Mouse (Mus musculus) embryonic fibroblast, embryonic 13.5 days (primary cell): ENCODE measurements around the gene Polr2a. TPM values are rescaled to one million over a fixed set of nuclear protein-coding genes. Genes with fewer than 3 reads are reported as not detected.

Experiments
- H3K27ac ChIP-seq: 2 replicates; pipeline ENCODE4 v1.5.1; 2012; ENCODE audit warnings: low read length, control low read depth, inconsistent platforms; ENCODE audit not compliant: insufficient read depth
- H3K4me1 ChIP-seq: 2 replicates; pipeline ENCODE4 v1.6.1; 2011; ENCODE audit warnings: low read length; ENCODE audit not compliant: control insufficient read depth, insufficient read depth
- H3K4me3 ChIP-seq: 2 replicates; pipeline ENCODE4 v1.5.1; 2011; ENCODE audit warnings: mild to moderate bottlenecking, control low read depth, low read length; ENCODE audit not compliant: insufficient read depth
- CTCF ChIP-seq: IDR thresholded peaks from 2 replicates; pipeline ENCODE4 v1.5.1; 2011; ENCODE audit warnings: mild to moderate bottlenecking, control low read depth, low read length, moderate library complexity, borderline replicate concordance; ENCODE audit not compliant: insufficient read depth
- POLR2A ChIP-seq: IDR thresholded peaks from 2 replicates; pipeline ENCODE4 v1.6.1; 2011; ENCODE audit warnings: low read depth, mild to moderate bottlenecking, control low read depth, low read length, moderate library complexity
- polyA plus RNA-seq: library from polyadenylated mRNA; stranded (reverse); fragments of >200 nt; gene quantifications from 2 replicates; pipeline ENCODE4 v1.2.4, GENCODE M21; 2011; ENCODE audit warnings: low read depth; ENCODE audit not compliant: missing spikeins, insufficient read length

Gene Polr2a
- polyA plus RNA-seq, 1 experiment, result 90.9 TPM

DNA sequence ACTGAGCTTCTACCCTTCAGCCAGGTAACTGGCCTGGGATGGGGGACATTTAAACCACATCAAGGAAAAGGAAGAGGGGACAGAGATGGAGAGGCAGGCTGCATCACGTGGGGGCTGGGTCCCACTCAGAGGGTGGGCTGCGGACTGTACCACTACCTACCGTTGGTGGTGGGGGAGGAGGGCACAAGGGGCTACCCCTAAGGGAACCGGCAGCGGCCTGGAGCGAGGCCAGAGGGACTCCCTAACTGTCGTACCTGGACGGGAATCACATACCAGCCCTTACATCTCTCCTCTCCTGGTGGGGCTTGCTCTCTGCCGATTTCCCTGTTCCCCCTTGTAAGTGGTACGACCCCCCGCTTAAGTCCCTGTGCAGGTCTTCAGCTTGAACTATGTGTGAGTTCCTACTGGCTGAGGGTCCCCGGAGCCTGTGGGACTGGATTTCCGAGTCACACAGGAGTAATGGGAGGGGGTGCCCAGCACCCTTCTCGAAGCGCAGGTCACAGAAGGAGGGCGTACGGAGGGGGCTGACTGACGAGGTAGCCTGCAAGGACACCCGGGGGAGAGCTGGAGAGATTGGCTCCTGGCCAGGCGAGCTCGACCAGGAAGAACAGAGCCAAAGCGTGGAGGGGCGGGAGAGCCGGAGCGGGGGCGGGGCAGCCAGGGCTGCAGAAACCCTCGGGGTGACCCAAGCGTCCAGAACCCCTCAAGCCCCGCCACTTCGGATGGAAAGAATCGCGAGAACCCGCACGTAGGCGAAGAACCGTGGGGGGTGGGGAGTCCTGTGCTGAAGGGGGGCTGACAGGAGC lies 42.2 kb upstream of the Polr2a start:
- peaks cover 7% of the 10 kb centered on the region for H3K4me1 ChIP-seq
- no peak for TF ChIP-seq POLR2A
- no peak for TF ChIP-seq CTCF
- H3K4me3 ChIP-seq, result 0 out of 2 replicates have a peak overlapping the region, but pooled peaks have one; percentile 2
- H3K27ac ChIP-seq, result no peak overlapping the region

GRCm38 (mm10) chr11:69800138-69800391 lies 41.6 kb upstream of the Polr2a start:
- H3K4me1 ChIP-seq, result peaks cover 7% of the 10 kb centered on the region
- no peak overlapping the region for H3K4me3 ChIP-seq
- TF ChIP-seq CTCF (no peak), POLR2A (no peak)
- no peak overlapping the region for H3K27ac ChIP-seq

GRCm38 (mm10) chr11:69799394-69800137 lies 41.1 kb upstream of the Polr2a start:
- no peak for TF ChIP-seq CTCF
- Histone ChIP-seq H3K4me3 (no peak overlapping the region), H3K27ac (no peak overlapping the region), H3K4me1 (peaks cover 7% of the 10 kb centered on the region)

DNA sequence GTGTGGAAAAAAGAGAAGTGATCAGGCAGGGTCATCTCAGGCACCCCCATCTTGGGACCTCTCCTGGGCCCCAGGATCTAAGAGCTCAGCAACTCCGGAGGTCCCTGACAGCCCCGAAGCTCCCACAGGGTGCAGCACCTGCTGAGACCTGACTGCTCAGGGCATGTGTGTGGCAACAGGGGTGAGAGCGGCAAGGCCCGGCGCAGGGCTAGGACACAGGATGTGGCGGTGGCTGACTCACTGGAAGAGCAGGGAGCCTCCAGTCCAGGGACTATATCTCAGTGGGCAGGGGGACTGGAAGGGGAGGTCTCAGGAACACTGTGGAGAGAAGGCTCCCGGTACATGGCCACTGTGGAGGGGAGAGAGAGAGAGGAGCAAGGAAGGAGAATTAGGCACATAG lies 39.5 kb upstream of the Polr2a start:
- peaks cover 5% of the 10 kb centered on the region for H3K4me1 ChIP-seq
- no peak overlapping the region for H3K27ac ChIP-seq
- TF ChIP-seq CTCF, result no peak
- no peak for TF ChIP-seq POLR2A
- no peak overlapping the region for H3K4me3 ChIP-seq

GRCm38 (mm10) chr11:69795983-69796435 lies 37.6 kb upstream of the Polr2a start:
- Histone ChIP-seq H3K4me1 (peaks cover 5% of the 10 kb centered on the region), H3K4me3 (peak overlapping the region; percentile 67; the same call in 1 of the 2 replicates), H3K27ac (no peak overlapping the region)
- no peak for TF ChIP-seq CTCF
- no peak for TF ChIP-seq POLR2A

- TF ChIP-seq POLR2A (peak; percentile 83), CTCF (no peak)
- Histone ChIP-seq H3K4me3 (peak within 1 kb of the TSS; percentile 67), H3K27ac (no peak within 1 kb of the TSS), H3K4me1 (peaks cover 4% of the 10 kb centered on the region)
Observed at GRCm38 (mm10) chr11:69795168-69795982, 36.9 kb upstream of the Polr2a start, which contains the start of gene Chrnb1. Chrnb1 (minus strand) TSS chr11:69795943.

DNA sequence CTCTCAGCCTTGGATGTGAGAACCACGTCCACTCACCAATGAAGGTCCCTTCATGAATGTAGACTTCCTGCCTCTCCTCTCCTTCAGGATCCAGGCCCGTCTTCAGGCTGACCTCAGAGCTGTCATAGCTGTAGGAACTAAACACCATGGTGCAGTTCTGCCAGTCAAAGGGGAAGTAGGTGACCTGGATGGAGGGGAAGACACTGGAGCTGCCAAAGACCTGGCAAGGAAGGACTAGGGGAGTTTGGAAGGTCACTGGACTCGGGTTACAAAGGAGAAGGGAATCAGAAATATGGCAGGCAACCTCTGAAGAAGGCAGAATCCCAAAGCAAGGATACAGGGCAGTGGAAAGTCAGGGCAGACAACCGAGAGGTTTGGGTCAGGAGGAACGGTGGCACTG lies 35.0 kb upstream of the Polr2a start:
- H3K4me3 ChIP-seq, result no peak overlapping the region

GRCm38 (mm10) chr11:69791420-69791819 lies 33.0 kb upstream of the Polr2a start:
- Histone ChIP-seq H3K27ac (no peak overlapping the region), H3K4me1 (no peaks in the 10 kb centered on the region), H3K4me3 (no peak overlapping the region)
- TF ChIP-seq CTCF (no peak), POLR2A (no peak)

More for the DNA sequence above, 35.0 kb upstream of the Polr2a start:
- Histone ChIP-seq H3K4me1 (no peaks in the 10 kb centered on the region), H3K27ac (no peak overlapping the region)
- no peak for TF ChIP-seq POLR2A
- no peak for TF ChIP-seq CTCF

GRCm38 (mm10) chr11:69789431-69789830 lies 31.0 kb upstream of the Polr2a start:
- Histone ChIP-seq H3K4me3 (no peak overlapping the region), H3K4me1 (no peaks in the 10 kb centered on the region), H3K27ac (no peak overlapping the region)
- TF ChIP-seq CTCF (no peak), POLR2A (no peak)
